Mouse (Mus musculus): ENCODE measurements around the gene Brms1. TPM values are rescaled to one million over a fixed set of nuclear protein-coding genes. Genes with fewer than 3 reads are reported as not detected.

Brms1 gene
- polyA plus RNA-seq, 1 experiment from 2014 or later: 43.5 TPM

DNA sequence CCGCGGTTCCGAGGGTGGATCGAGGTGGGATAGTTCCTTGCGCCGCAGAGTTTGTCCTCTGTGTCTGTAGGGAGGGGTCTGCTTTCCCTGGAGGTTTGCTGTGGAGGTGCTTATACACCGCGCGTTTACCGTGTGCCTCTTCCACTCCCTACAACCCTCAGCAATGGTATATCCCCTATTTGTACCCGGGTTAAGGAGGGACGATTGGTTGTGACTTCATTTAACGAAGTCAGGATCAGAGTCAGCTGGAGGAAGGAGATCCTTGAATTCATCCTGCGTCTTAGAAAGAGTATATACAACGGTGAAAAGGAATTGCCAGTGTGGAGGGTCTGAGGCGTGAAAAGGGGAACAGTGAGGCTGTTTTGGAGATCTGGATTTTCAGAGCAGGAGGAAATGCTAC lies 434 bp downstream of the Brms1 start:
- H3K4me3 ChIP-seq: peak overlapping the region; percentile 89
- no peaks in the 10 kb centered on the region for H3K9me3 ChIP-seq
- peaks cover 41% of the 10 kb centered on the region for H3K4me1 ChIP-seq (replicated peaks)
- ATAC-seq (ENCODE audit: low read depth): peak; percentile 2; the same call in 1 of the 2 replicates
- WGBS: 2% methylated on average over 16 of the region's 16 CpGs
- peaks cover 30% of the 10 kb centered on the region for H3K36me3 ChIP-seq
- peak overlapping the region; percentile 76 for H3K27ac ChIP-seq (replicated peaks)
- H3K4me2 ChIP-seq: peak overlapping the region; percentile 89
- peak overlapping the region; percentile 97 for H3K9ac ChIP-seq
- H3K27me3 ChIP-seq: no peaks in the 10 kb centered on the region

DNA sequence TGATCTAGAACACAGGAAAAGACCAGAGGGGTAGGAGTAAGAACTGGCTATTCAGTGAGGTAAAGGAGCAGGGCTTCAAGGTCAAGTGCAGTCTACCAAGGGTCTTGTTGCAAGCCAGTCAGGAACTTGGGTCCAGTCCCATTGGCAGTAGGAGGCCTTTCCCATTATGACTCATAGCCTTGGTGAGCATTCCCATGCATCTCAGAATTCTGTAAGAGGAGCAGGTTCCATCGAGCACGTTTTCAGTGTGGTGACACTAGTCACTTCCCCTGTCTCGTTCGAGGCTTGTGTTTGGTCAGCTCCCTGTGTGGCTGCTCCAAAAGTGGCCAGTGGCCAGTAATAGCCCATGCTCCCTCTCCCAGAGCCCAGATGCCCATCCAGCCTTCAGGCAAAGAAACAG lies 4.4 kb downstream of the Brms1 start:
- H3K27me3 ChIP-seq: peaks cover 11% of the 10 kb centered on the region
- no peak overlapping the region for H3K4me3 ChIP-seq
- no peak for ATAC-seq (ENCODE audit: low read depth)
- 80% methylated on average over 4 of the region's 4 CpGs for WGBS
- no peak overlapping the region for H3K4me2 ChIP-seq
- peaks cover 27% of the 10 kb centered on the region for H3K4me1 ChIP-seq (replicated peaks)
- peaks cover 65% of the 10 kb centered on the region for H3K36me3 ChIP-seq
- H3K27ac ChIP-seq (replicated peaks): no peak overlapping the region
- H3K9ac ChIP-seq: no peak overlapping the region
- no peaks in the 10 kb centered on the region for H3K9me3 ChIP-seq

DNA sequence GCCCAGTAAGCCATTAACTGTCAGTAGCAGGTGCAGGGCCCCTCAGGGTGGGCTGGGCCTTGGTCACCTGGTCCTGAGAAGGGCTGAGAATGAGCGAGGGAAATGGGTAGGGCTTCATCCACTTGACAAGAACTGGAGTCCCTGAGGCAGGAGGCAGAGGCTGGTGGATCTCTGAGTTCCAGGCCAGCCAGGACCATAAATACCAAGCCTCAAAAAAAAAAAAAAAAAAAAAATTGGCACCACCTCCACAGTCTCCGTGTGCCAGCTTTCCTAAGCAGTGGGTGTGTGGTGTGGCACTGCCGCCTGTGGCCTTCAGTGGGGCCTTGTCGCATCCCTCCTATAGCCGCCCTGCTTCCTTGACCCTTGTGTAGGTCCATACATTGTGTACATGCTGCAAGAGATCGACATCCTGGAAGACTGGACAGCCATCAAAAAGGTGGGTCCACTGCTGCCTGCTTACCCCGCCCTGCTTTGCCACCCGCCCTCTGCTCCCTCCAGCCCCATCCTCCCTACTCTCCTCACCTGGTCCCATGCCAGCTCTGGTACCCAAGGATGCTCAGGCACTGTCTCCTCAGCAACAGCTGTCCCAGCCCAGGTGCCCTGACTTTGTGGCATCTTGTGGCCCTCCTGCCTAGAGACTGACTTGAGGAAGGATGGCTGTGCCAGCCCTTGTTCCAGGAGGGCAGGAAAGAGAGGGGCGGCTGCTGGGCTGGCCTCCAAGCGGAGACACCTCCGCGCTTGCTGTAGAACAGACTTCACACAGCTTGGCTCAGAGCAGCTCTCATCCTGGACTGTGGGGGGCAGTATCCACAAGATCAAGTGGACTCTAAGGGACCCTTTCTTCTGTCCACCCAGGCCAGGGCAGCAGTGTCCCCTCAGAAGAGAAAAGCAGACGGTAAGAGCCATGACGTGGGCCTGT lies 7.2 kb downstream of the Brms1 start:
- Histone ChIP-seq H3K4me1 (replicated peaks) (peaks cover 18% of the 10 kb centered on the region), H3K36me3 (peaks cover 56% of the 10 kb centered on the region), H3K27ac (replicated peaks) (no peak overlapping the region), H3K27me3 (peaks cover 40% of the 10 kb centered on the region), H3K9me3 (no peaks in the 10 kb centered on the region), H3K9ac (no peak overlapping the region), H3K4me3 (no peak overlapping the region), H3K4me2 (no peak overlapping the region)
- WGBS: 88% methylated on average over 14 of the region's 14 CpGs
- ATAC-seq (ENCODE audit: low read depth): no peak

GRCm38 (mm10) chr19:5049325-5049724 lies 8.2 kb downstream of the Brms1 start:
- Histone ChIP-seq H3K4me1 (replicated peaks) (peaks cover 18% of the 10 kb centered on the region), H3K9me3 (no peaks in the 10 kb centered on the region), H3K27ac (replicated peaks) (no peak overlapping the region), H3K9ac (no peak overlapping the region), H3K4me3 (no peak overlapping the region), H3K36me3 (peaks cover 48% of the 10 kb centered on the region), H3K27me3 (peaks cover 49% of the 10 kb centered on the region), H3K4me2 (no peak overlapping the region)
- ATAC-seq (ENCODE audit: low read depth): no peak
- 83% methylated on average over 6 of the region's 6 CpGs for WGBS

- Histone ChIP-seq H3K36me3 (peaks cover 48% of the 10 kb centered on the region), H3K4me3 (peak within 1 kb of the TSS; percentile 9), H3K9me3 (no peaks in the 10 kb centered on the region), H3K27ac (replicated peaks) (no peak within 1 kb of the TSS), H3K4me1 (replicated peaks) (peaks cover 18% of the 10 kb centered on the region), H3K4me2 (peak within 1 kb of the TSS; percentile 15), H3K9ac (0 out of 2 replicates have a peak within 1 kb of the TSS, but pooled peaks have one; percentile 6), H3K27me3 (peaks cover 59% of the 10 kb centered on the region)
- 0 out of 2 replicates have a peak, but pooled peaks have one; percentile 8 for ATAC-seq (ENCODE audit: low read depth)
- 19% methylated on average over 14 of the region's 14 CpGs for WGBS
Measured at GRCm38 (mm10) chr19:5050047-5050905, 9.1 kb downstream of the Brms1 start, which contains the start of gene Rin1. Gene Rin1, plus strand, starts transcription at chr19:5050481.

GRCm38 (mm10) chr19:5051031-5051430 lies 9.9 kb downstream of the Brms1 start:
- 11% methylated on average over 17 of the region's 17 CpGs for WGBS
- H3K4me1 ChIP-seq (replicated peaks): peaks cover 18% of the 10 kb centered on the region
- peak overlapping the region; percentile 9 for H3K4me3 ChIP-seq
- ATAC-seq (ENCODE audit: low read depth): peak; percentile 43; the same call in 1 of the 2 replicates
- H3K9me3 ChIP-seq: no peaks in the 10 kb centered on the region
- H3K27ac ChIP-seq (replicated peaks): no peak overlapping the region
- H3K27me3 ChIP-seq: peaks cover 63% of the 10 kb centered on the region
- peak overlapping the region; percentile 15 for H3K4me2 ChIP-seq
- 0 out of 2 replicates have a peak overlapping the region, but pooled peaks have one; percentile 6 for H3K9ac ChIP-seq
- peaks cover 40% of the 10 kb centered on the region for H3K36me3 ChIP-seq

GRCm38 (mm10) chr19:5051515-5051914 lies 10.4 kb downstream of the Brms1 start:
- ATAC-seq (ENCODE audit: low read depth): no peak
- 39% methylated on average over 3 of the region's 3 CpGs for WGBS

DNA sequence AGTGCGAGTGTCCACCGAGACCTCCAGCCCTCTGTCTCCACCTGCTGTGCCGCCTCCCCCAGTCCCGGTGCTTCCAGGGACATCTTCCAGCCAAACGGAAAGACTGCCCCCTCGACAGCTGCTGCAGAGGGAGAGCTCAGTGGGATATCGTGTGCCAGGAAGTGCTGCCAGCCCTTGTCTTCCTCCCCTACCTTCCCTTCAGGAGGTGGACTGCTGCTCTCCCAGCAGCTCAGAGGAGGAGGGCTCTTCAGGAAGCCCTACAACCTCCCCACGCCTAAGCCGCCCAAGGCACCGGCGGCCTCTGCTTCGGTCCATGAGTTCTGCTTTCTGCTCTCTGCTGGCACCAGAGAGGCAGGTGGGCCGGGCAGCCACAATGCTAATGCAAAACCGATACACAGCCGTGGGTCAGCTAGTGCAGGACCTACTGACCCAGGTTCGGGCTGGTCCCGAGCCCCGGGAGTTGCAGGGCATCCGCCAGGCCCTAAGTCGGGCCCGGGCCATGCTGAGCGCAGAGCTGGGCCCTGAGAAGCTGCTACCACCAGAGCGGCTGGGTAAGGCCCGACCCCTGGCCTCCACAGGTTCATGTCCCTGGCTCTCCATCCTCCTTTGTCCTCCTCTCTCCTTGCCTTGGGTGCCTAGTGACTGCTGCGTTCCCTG lies 11.1 kb downstream of the Brms1 start:
- Histone ChIP-seq H3K36me3 (peaks cover 27% of the 10 kb centered on the region), H3K27me3 (peaks cover 63% of the 10 kb centered on the region), H3K9ac (no peak overlapping the region), H3K9me3 (no peaks in the 10 kb centered on the region), H3K4me3 (no peak overlapping the region), H3K4me2 (no peak overlapping the region), H3K4me1 (replicated peaks) (peaks cover 24% of the 10 kb centered on the region), H3K27ac (replicated peaks) (no peak overlapping the region)
- WGBS: 28% methylated on average over 25 of the region's 25 CpGs
- no peak for ATAC-seq (ENCODE audit: low read depth)

More at GRCm38 (mm10) chr19:5051515-5051914, 10.4 kb downstream of the Brms1 start:
- Histone ChIP-seq H3K36me3 (peaks cover 35% of the 10 kb centered on the region), H3K27me3 (peaks cover 63% of the 10 kb centered on the region), H3K27ac (replicated peaks) (no peak overlapping the region), H3K4me1 (replicated peaks) (peaks cover 21% of the 10 kb centered on the region), H3K9ac (0 out of 2 replicates have a peak overlapping the region, but pooled peaks have one; percentile 6), H3K9me3 (no peaks in the 10 kb centered on the region), H3K4me2 (peak overlapping the region; percentile 11; the same call in 1 of the 2 replicates), H3K4me3 (0 out of 2 replicates have a peak overlapping the region, but pooled peaks have one; percentile 9)

- H3K27ac ChIP-seq (replicated peaks): no peak overlapping the region
- H3K9ac ChIP-seq: no peak overlapping the region
- 58% methylated on average over 17 of the region's 17 CpGs for WGBS
- H3K27me3 ChIP-seq: peaks cover 63% of the 10 kb centered on the region
- H3K9me3 ChIP-seq: no peaks in the 10 kb centered on the region
- peaks cover 24% of the 10 kb centered on the region for H3K4me1 ChIP-seq (replicated peaks)
- peaks cover 22% of the 10 kb centered on the region for H3K36me3 ChIP-seq
- H3K4me3 ChIP-seq: no peak overlapping the region
- ATAC-seq (ENCODE audit: low read depth): no peak
- no peak overlapping the region for H3K4me2 ChIP-seq
Measured at GRCm38 (mm10) chr19:5052853-5053252, 11.7 kb downstream of the Brms1 start.

DNA sequence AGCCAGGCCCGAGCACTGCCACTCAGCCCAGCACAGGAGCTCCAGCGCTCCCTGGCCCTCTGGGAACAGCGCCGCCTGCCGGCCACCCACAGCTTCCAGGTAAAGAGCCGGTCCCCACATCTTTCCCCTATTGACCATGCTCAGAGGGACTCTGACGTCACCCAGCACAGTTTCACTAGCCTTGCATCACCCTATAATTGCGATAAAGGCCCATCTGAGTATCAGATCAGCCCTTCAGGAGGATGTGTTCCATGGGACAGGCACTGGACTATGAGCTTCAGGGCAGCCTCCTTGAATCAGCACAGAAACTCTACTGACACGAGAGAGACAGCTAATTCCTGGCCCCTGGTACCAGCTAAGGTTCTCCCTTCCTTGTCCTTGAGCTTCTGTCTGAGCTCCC lies 12.8 kb downstream of the Brms1 start:
- no peak for ATAC-seq (ENCODE audit: low read depth)
- Histone ChIP-seq H3K4me1 (replicated peaks) (peaks cover 28% of the 10 kb centered on the region), H3K9ac (no peak overlapping the region), H3K36me3 (peaks cover 11% of the 10 kb centered on the region), H3K4me3 (no peak overlapping the region), H3K27me3 (peaks cover 63% of the 10 kb centered on the region), H3K27ac (replicated peaks) (no peak overlapping the region), H3K4me2 (no peak overlapping the region), H3K9me3 (no peaks in the 10 kb centered on the region)
- 16% methylated on average over 9 of the region's 9 CpGs for WGBS

DNA sequence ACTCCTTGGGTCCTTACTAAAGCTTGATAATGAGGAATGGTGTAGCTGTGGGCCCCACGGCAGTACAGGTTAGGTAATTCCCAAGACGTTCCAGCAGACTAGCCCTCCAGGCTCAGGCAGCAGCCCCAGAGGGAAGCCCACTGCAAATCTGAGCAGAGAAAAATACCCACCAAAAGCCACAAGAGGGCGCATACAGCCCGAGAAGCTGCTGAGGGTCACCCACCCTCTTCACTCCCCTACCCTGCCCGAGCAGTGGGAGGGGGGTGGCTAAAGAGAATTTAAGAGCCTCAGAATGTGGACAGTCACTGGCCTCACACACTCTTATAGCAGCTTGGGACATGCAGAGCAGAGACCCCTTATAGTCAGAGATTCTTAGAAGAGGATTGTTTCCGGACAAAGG lies 15.1 kb downstream of the Brms1 start:
- Histone ChIP-seq H3K9me3 (no peaks in the 10 kb centered on the region), H3K4me2 (no peak overlapping the region), H3K4me1 (replicated peaks) (peaks cover 34% of the 10 kb centered on the region), H3K4me3 (no peak overlapping the region), H3K27ac (replicated peaks) (no peak overlapping the region), H3K9ac (no peak overlapping the region), H3K27me3 (peaks cover 45% of the 10 kb centered on the region), H3K36me3 (no peaks in the 10 kb centered on the region)
- 14% methylated on average over 6 of the region's 6 CpGs for WGBS
- peak; percentile 30 for ATAC-seq (ENCODE audit: low read depth)
